ENCODE assay signal across 12 mouse cellular contexts in the genomic region with DNA sequence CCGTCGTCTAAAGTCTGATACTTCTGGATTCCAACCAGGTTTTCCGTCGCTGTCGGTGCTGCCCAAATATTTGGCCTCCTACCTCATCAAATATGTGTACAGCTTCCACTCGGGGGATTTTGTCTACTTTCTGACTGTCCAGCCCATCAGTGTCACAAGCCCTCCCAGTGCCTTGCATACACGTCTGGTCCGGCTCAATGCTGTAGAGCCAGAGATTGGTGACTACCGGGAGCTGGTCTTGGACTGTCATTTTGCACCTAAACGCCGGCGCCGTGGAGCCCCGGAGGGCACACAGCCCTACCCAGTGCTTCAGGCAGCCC. TPM values are rescaled to one million over a fixed set of nuclear protein-coding genes. Genes with fewer than 3 reads are reported as not detected.
DNase-seq lines count a peak whose midpoint lies in the region; ATAC-seq and TF ChIP-seq lines count a peak whose summit lies in the region.
"Had no signal": no experiment of that assay in that cellular context is flagged by ENCODE, and none has a peak within 500 bp of the region (broad histone marks: within the 10 kb centered on the region; RNA-seq: fewer than 3 reads in every experiment).

No protein-coding gene starts in this region.

- H3K9me3 ChIP-seq in limb, embryonic 11.5 days (ENCODE audit: control insufficient read depth, low read length): no peaks in the 10 kb centered on the region
- no peaks in the 10 kb centered on the region for H3K9me3 ChIP-seq in limb, embryonic 10.5 days (replicated peaks)
- no peaks in the 10 kb centered on the region for H3K9me3 ChIP-seq in embryonic facial prominence, embryonic 12.5 days
- H3K9me3 ChIP-seq in limb, embryonic 14.5 days (ENCODE audit: control insufficient read depth, low read length): no peaks in the 10 kb centered on the region

- peaks cover 20% of the 10 kb centered on the region for H3K4me1 ChIP-seq in limb, embryonic 11.5 days (ENCODE audit: control insufficient read depth, insufficient read depth, low read length)
- peaks cover 36% of the 10 kb centered on the region for H3K4me1 ChIP-seq in limb, embryonic 10.5 days
- H3K4me1 ChIP-seq in embryonic facial prominence, embryonic 12.5 days: peaks cover 31% of the 10 kb centered on the region
- peaks cover 33% of the 10 kb centered on the region for H3K4me1 ChIP-seq in limb, embryonic 14.5 days (ENCODE audit: control insufficient read depth, insufficient read depth, low read length)

- no peak overlapping the region for H3K4me3 ChIP-seq in limb, embryonic 11.5 days (ENCODE audit: low read depth, low read length)
- no peak overlapping the region for H3K4me3 ChIP-seq in limb, embryonic 10.5 days
- no peak overlapping the region for H3K4me3 ChIP-seq in embryonic facial prominence, embryonic 12.5 days
- peak overlapping the region; percentile 43 for H3K4me3 ChIP-seq in limb, embryonic 14.5 days (replicated peaks; ENCODE audit: low read length)

- no peak for ATAC-seq in limb, embryonic 11.5 days (ENCODE audit: insufficient number of reproducible peaks, low FRiP score, low TSS enrichment, low read depth)
- ATAC-seq in embryonic facial prominence, embryonic 12.5 days (ENCODE audit: insufficient number of reproducible peaks, insufficient read depth, low FRiP score, low TSS enrichment): no peak
- no peak for ATAC-seq in limb, embryonic 14.5 days (ENCODE audit: low FRiP score, low read depth)

- H3K36me3 ChIP-seq in limb, embryonic 11.5 days (ENCODE audit: control insufficient read depth, insufficient read depth, low read length): no peaks in the 10 kb centered on the region
- no peaks in the 10 kb centered on the region for H3K36me3 ChIP-seq in limb, embryonic 10.5 days
- H3K36me3 ChIP-seq in embryonic facial prominence, embryonic 12.5 days: peaks cover 2% of the 10 kb centered on the region; the same call in 1 of the 2 replicates
- 0 out of 2 replicates have a peak, but pooled peaks cover 1% of the 10 kb centered on the region for H3K36me3 ChIP-seq in limb, embryonic 14.5 days (ENCODE audit: control insufficient read depth, insufficient read depth, low read length)

- H3K27me3 ChIP-seq in limb, embryonic 11.5 days (ENCODE audit: control insufficient read depth, insufficient read depth, low read length): no peaks in the 10 kb centered on the region
- H3K27me3 ChIP-seq in limb, embryonic 10.5 days (ENCODE audit: low read depth, poor library complexity, severe bottlenecking): peaks cover 26% of the 10 kb centered on the region
- H3K27me3 ChIP-seq in embryonic facial prominence, embryonic 12.5 days: no peaks in the 10 kb centered on the region
- no peaks in the 10 kb centered on the region for H3K27me3 ChIP-seq in limb, embryonic 14.5 days (ENCODE audit: control insufficient read depth, insufficient read depth, low read length)

- peak; percentile 38 for DNase-seq in adrenal gland, adult 2 months
- no peak for DNase-seq in adrenal gland, adult 18-20 months (ENCODE audit: low spot score in 2 of 2)
- no peak for DNase-seq in limb, embryonic 11.5 days (ENCODE audit: low spot score)
- no peak for DNase-seq in limb, embryonic 10.5 days (ENCODE audit: low spot score)
- DNase-seq in limb, embryonic 14.5 days (ENCODE audit: low spot score): no peak
- no peak for DNase-seq in adipocyte (ENCODE audit: low spot score)
- DNase-seq in yolk sac, embryonic 10.5 days (ENCODE audit: low spot score): no peak

- no peak for TF ChIP-seq POLR2A in limb, embryonic 14.5 days (IDR thresholded peaks at IDR 0.05; ENCODE audit: borderline replicate concordance, extremely low read depth, insufficient read depth, insufficient read length)

- H3K4me2 ChIP-seq in limb, embryonic 11.5 days (ENCODE audit: low read depth, severe bottlenecking): peak overlapping the region; percentile 17; the same call in 1 of the 2 replicates
- peak overlapping the region; percentile 31 for H3K4me2 ChIP-seq in embryonic facial prominence, embryonic 12.5 days (replicated peaks)
- H3K4me2 ChIP-seq in limb, embryonic 14.5 days (replicated peaks; ENCODE audit: low read depth, low read length, severe bottlenecking): peak overlapping the region; percentile 74

- 86% methylated on average over 14 of the region's 14 CpGs for WGBS in limb, embryonic 11.5 days
- WGBS in limb, embryonic 10.5 days: 86% methylated on average over 14 of the region's 14 CpGs
- WGBS in embryonic facial prominence, embryonic 12.5 days: 81% methylated on average over 14 of the region's 14 CpGs
- WGBS in limb, embryonic 14.5 days: 73% methylated on average over 14 of the region's 14 CpGs

- no peak overlapping the region for H3K27ac ChIP-seq in limb, embryonic 11.5 days (replicated peaks; ENCODE audit: low read depth, low read length)
- H3K27ac ChIP-seq in limb, embryonic 10.5 days: no peak overlapping the region; the same call in 1 of the 2 replicates
- H3K27ac ChIP-seq in embryonic facial prominence, embryonic 12.5 days: no peak overlapping the region
- H3K27ac ChIP-seq in limb, embryonic 14.5 days (replicated peaks; ENCODE audit: low read depth, low read length): no peak overlapping the region
- H3K27ac ChIP-seq: macrophage had no signal

- 0 out of 2 replicates have a peak overlapping the region, but pooled peaks have one; percentile 7 for H3K9ac ChIP-seq in limb, embryonic 11.5 days (ENCODE audit: low read length)
- no peak overlapping the region for H3K9ac ChIP-seq in embryonic facial prominence, embryonic 12.5 days
- H3K9ac ChIP-seq in limb, embryonic 14.5 days (ENCODE audit: low read depth, low read length, severe bottlenecking): peak overlapping the region; percentile 25; the same call in 1 of the 2 replicates

RNA-seq across cellular contexts. Expression of a gene that starts 1.1 kb away (rescaled TPM):
- 1 to 10 TPM; 7.4 to 8.1 TPM for total RNA-seq in adrenal gland, adult 2 months (2021)
- 34.0 and 41.0 TPM in 2 replicates for polyA plus RNA-seq in adrenal gland, adult 2 months (2012; rRNA removed)
- total RNA-seq in adrenal gland, adult 18-20 months (2021): 10 to 100 TPM; 10.8 to 11.4 TPM
- 0.35 and 0.36 TPM in 2 replicates for polyA plus RNA-seq in limb, embryonic 11.5 days (2014; fragmentation: Nextera tagmentation; extraction: Ambion mirVana)
- polyA plus RNA-seq in limb, embryonic 10.5 days (2016; fragmentation: Nextera tagmentation; extraction: Ambion mirVana): 0.30 and 1.2 TPM in 2 replicates
- 2.8 and 3.6 TPM in 2 replicates for polyA plus RNA-seq in embryonic facial prominence, embryonic 12.5 days (2016; fragmentation: Nextera tagmentation; extraction: Ambion mirVana)
- 14.1 and 21.9 TPM in 2 replicates for polyA plus RNA-seq in limb, embryonic 14.5 days (2012; rRNA removed)
- 1.4 and 2.3 TPM in 2 replicates for polyA plus RNA-seq in limb, embryonic 14.5 days (2014; fragmentation: Nextera tagmentation; extraction: Ambion mirVana)
- polyA plus RNA-seq: macrophage had no signal

RNA-seq across cellular contexts. Expression of a gene that starts 19.8 kb away (rescaled TPM):
- total RNA-seq in adrenal gland, adult 2 months (2021): 10 to 100 TPM; 19.2 to 20.5 TPM
- polyA plus RNA-seq in adrenal gland, adult 2 months (2012; rRNA removed): 41.3 and 42.9 TPM in 2 replicates
- total RNA-seq in adrenal gland, adult 18-20 months (2021): 10 to 100 TPM; 18.8 to 21.5 TPM
- 12.4 and 12.6 TPM in 2 replicates for polyA plus RNA-seq in limb, embryonic 11.5 days (2014; fragmentation: Nextera tagmentation; extraction: Ambion mirVana)
- 10.9 and 11.6 TPM in 2 replicates for polyA plus RNA-seq in limb, embryonic 10.5 days (2016; fragmentation: Nextera tagmentation; extraction: Ambion mirVana)
- 11.3 and 14.1 TPM in 2 replicates for polyA plus RNA-seq in embryonic facial prominence, embryonic 12.5 days (2016; fragmentation: Nextera tagmentation; extraction: Ambion mirVana)
- 20.0 and 24.1 TPM in 2 replicates for polyA plus RNA-seq in limb, embryonic 14.5 days (2012; rRNA removed)
- polyA plus RNA-seq in limb, embryonic 14.5 days (2014; fragmentation: Nextera tagmentation; extraction: Ambion mirVana): 12.3 and 15.3 TPM in 2 replicates

RNA-seq across cellular contexts. Expression of a gene that starts 20.5 kb away (rescaled TPM):
- not detected for total RNA-seq in adrenal gland, adult 2 months (2021)
- polyA plus RNA-seq in adrenal gland, adult 2 months (2012; rRNA removed): not detected in 2 replicates
- total RNA-seq in adrenal gland, adult 18-20 months (2021): not detected
- not detected in 2 replicates for polyA plus RNA-seq in limb, embryonic 11.5 days (2014; fragmentation: Nextera tagmentation; extraction: Ambion mirVana)
- not detected in 2 replicates for polyA plus RNA-seq in limb, embryonic 10.5 days (2016; fragmentation: Nextera tagmentation; extraction: Ambion mirVana)
- not detected in 2 replicates for polyA plus RNA-seq in embryonic facial prominence, embryonic 12.5 days (2016; fragmentation: Nextera tagmentation; extraction: Ambion mirVana)
- polyA plus RNA-seq in limb, embryonic 14.5 days (2012; rRNA removed): 0.03 TPM in 1 of 2 replicates, not detected in the other
- polyA plus RNA-seq in limb, embryonic 14.5 days (2014; fragmentation: Nextera tagmentation; extraction: Ambion mirVana): not detected in 2 replicates
- total RNA-seq: granulocyte monocyte progenitor cell, adult 5-6 weeks; neutrophil, adult 5-6 weeks had no signal
- polyA plus RNA-seq: large intestine, adult 2 months; macrophage had no signal

RNA-seq across cellular contexts. Expression of a gene that starts 27.7 kb away (rescaled TPM):
- total RNA-seq in adrenal gland, adult 2 months (2021): 1 to 10 TPM; 2.9 to 5.2 TPM
- 7.8 and 9.5 TPM in 2 replicates for polyA plus RNA-seq in adrenal gland, adult 2 months (2012; rRNA removed)
- total RNA-seq in adrenal gland, adult 18-20 months (2021): 1 to 10 TPM; 4.2 to 6.2 TPM
- 4.4 and 4.6 TPM in 2 replicates for polyA plus RNA-seq in limb, embryonic 11.5 days (2014; fragmentation: Nextera tagmentation; extraction: Ambion mirVana)
- 7.5 and 9.9 TPM in 2 replicates for polyA plus RNA-seq in limb, embryonic 10.5 days (2016; fragmentation: Nextera tagmentation; extraction: Ambion mirVana)
- 7.0 and 7.5 TPM in 2 replicates for polyA plus RNA-seq in embryonic facial prominence, embryonic 12.5 days (2016; fragmentation: Nextera tagmentation; extraction: Ambion mirVana)
- 14.2 and 16.7 TPM in 2 replicates for polyA plus RNA-seq in limb, embryonic 14.5 days (2012; rRNA removed)
- polyA plus RNA-seq in limb, embryonic 14.5 days (2014; fragmentation: Nextera tagmentation; extraction: Ambion mirVana): 3.5 and 4.5 TPM in 2 replicates
- total RNA-seq: granulocyte monocyte progenitor cell, adult 5-6 weeks; neutrophil, adult 5-6 weeks had no signal
- polyA plus RNA-seq: macrophage had no signal

RNA-seq across cellular contexts. Expression of a gene that starts 34.7 kb away (rescaled TPM):
- 10 to 100 TPM; 40.3 to 47.8 TPM for total RNA-seq in adrenal gland, adult 2 months (2021)
- polyA plus RNA-seq in adrenal gland, adult 2 months (2012; rRNA removed): 11.8 and 15.3 TPM in 2 replicates
- total RNA-seq in adrenal gland, adult 18-20 months (2021): 10 to 100 TPM; 48.3 to 52.8 TPM
- polyA plus RNA-seq in limb, embryonic 11.5 days (2014; fragmentation: Nextera tagmentation; extraction: Ambion mirVana): 91.1 and 103 TPM in 2 replicates
- 96.4 and 116 TPM in 2 replicates for polyA plus RNA-seq in limb, embryonic 10.5 days (2016; fragmentation: Nextera tagmentation; extraction: Ambion mirVana)
- polyA plus RNA-seq in embryonic facial prominence, embryonic 12.5 days (2016; fragmentation: Nextera tagmentation; extraction: Ambion mirVana): 103 and 110 TPM in 2 replicates
- 49.9 and 68.2 TPM in 2 replicates for polyA plus RNA-seq in limb, embryonic 14.5 days (2012; rRNA removed)
- 56.1 and 63.0 TPM in 2 replicates for polyA plus RNA-seq in limb, embryonic 14.5 days (2014; fragmentation: Nextera tagmentation; extraction: Ambion mirVana)

Comparison
In these comparisons a context has a peak if more than half of its experiments do, and no peak if none do; other contexts are left out.
1. H3K4me2 ChIP-seq: peak in every context shown above with its lines; median percentile 74 in limb, embryonic 14.5 days; 31 in embryonic facial prominence, embryonic 12.5 days; 17 in limb, embryonic 11.5 days.